Comparison of ENCODE assay signal across 10 mouse cellular contexts in the genomic region with DNA sequence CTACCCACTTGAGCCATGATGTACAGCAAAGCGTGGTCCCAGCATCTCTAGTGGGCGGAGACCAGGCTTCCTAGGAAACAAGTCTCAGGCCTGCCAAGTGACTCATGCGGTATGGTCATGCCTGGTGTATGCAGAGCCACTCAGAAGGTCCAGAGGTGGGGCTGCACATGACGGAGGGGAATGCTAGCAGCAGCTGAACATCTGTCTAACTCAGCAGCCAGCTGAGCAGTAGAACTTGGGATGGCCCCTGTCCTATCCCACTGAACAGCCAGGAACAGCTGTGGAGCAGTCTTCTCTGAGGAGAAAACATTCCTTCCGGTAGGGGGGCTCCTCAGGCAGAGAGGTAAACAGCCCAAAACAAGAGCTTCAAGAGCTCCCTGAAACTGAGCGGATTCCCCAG. TPM values are rescaled to one million over a fixed set of nuclear protein-coding genes. Genes with fewer than 3 reads are reported as not detected.
DNase-seq lines count a peak whose midpoint lies in the region; ATAC-seq and TF ChIP-seq lines count a peak whose summit lies in the region.
"Had no signal": no experiment of that assay in that cellular context is flagged by ENCODE, and none has a peak within 500 bp of the region (broad histone marks: within the 10 kb centered on the region; RNA-seq: fewer than 3 reads in every experiment).

No protein-coding gene starts in this region.

- TF ChIP-seq CTCF in forebrain, postnatal 0 days (IDR thresholded peaks at IDR 0.05; ENCODE audit: low read depth), result no peak

- WGBS in forebrain, postnatal 0 days, result 80% methylated on average over 6 of the region's 6 CpGs

- no peak overlapping the region for H3K9ac ChIP-seq in forebrain, postnatal 0 days

- no peak overlapping the region for H3K27ac ChIP-seq in forebrain, postnatal 0 days (ENCODE audit: low read depth, low read length)

- peak; percentile 35 for DNase-seq in urinary bladder, postnatal 25 days (ENCODE audit: low spot score)
- no peak for DNase-seq in urinary bladder, adult 2 months (ENCODE audit: low spot score)
- peak; percentile 57 for DNase-seq in fibroblast of lung, adult 2 months (ENCODE audit: low read depth)
- peak; percentile 51 for DNase-seq in heart, postnatal 25 days (ENCODE audit: low spot score)
- no peak for DNase-seq in liver
- DNase-seq in forebrain, postnatal 0 days, result no peak
- DNase-seq: cerebellum, postnatal 25 days; layer of hippocampus, adult 9-11 months had no signal

- no peak for ATAC-seq in megakaryocyte-erythroid progenitor cell, adult 5-6 weeks (replicated peaks; ENCODE audit: low FRiP score, low TSS enrichment, poor library complexity, severe bottlenecking)
- ATAC-seq in forebrain, postnatal 0 days, result no peak

- H3K4me3 ChIP-seq in forebrain, postnatal 0 days (ENCODE audit: low read depth, low read length), result no peak overlapping the region

- H3K9me3 ChIP-seq in forebrain, postnatal 0 days (ENCODE audit: low read length), result no peaks in the 10 kb centered on the region
- H3K9me3 ChIP-seq: G1E had no signal

- intact Hi-C loops in heart, postnatal 25 days (cut with DNase I), result no loop called here

- no peaks in the 10 kb centered on the region for H3K36me3 ChIP-seq in forebrain, postnatal 0 days (ENCODE audit: insufficient read depth)
- H3K36me3 ChIP-seq: G1E had no signal

- H3K27me3 ChIP-seq in forebrain, postnatal 0 days (ENCODE audit: insufficient read depth, low read length), result no peaks in the 10 kb centered on the region

- H3K4me1 ChIP-seq in forebrain, postnatal 0 days (ENCODE audit: insufficient read depth), result peaks cover 11% of the 10 kb centered on the region

- H3K4me2 ChIP-seq in forebrain, postnatal 0 days (ENCODE audit: low read depth), result no peak overlapping the region

RNA-seq across cellular contexts. Expression of a gene that starts 1.5 kb away (rescaled TPM):
- polyA plus RNA-seq in urinary bladder, adult 2 months (2012; rRNA removed), result 4.1 and 5.4 TPM in 2 replicates
- 1 to 10 TPM; 6.1 to 6.6 TPM for total RNA-seq in heart, postnatal 25 days (2021)
- total RNA-seq in megakaryocyte-erythroid progenitor cell, adult 5-6 weeks (2014; fragmentation: Nextera tagmentation), result 5.2 TPM in 1 of 2 replicates, not detected in the other
- not detected in 2 replicates for total RNA-seq in megakaryocyte-erythroid progenitor cell, adult 5-6 weeks (2017)
- total RNA-seq in forebrain, postnatal 0 days (2014; rRNA removed), result 21.7 and 34.2 TPM in 2 replicates
- polyA plus RNA-seq in forebrain, postnatal 0 days (2015; fragmentation: Nextera tagmentation; extraction: Ambion mirVana), result 21.2 TPM in 2 replicates
- polyA plus RNA-seq: G1E had no signal

RNA-seq across cellular contexts. Expression of a gene that starts 25.8 kb away (rescaled TPM):
- 20.4 and 28.2 TPM in 2 replicates for polyA plus RNA-seq in urinary bladder, adult 2 months (2012; rRNA removed)
- total RNA-seq in heart, postnatal 25 days (2021), result 10 to 100 TPM; 27.4 to 28.3 TPM
- total RNA-seq in megakaryocyte-erythroid progenitor cell, adult 5-6 weeks (2014; fragmentation: Nextera tagmentation), result 125 and 161 TPM in 2 replicates
- total RNA-seq in megakaryocyte-erythroid progenitor cell, adult 5-6 weeks (2017), result 43.3 and 73.2 TPM in 2 replicates
- 19.1 and 23.8 TPM in 2 replicates for total RNA-seq in forebrain, postnatal 0 days (2014; rRNA removed)
- polyA plus RNA-seq in forebrain, postnatal 0 days (2015; fragmentation: Nextera tagmentation; extraction: Ambion mirVana), result 39.7 and 56.0 TPM in 2 replicates

Comparison
In these comparisons a context has a peak if more than half of its experiments do, and no peak if none do; other contexts are left out.
1. DNase-seq: peak in urinary bladder, postnatal 25 days (single experiment), fibroblast of lung, adult 2 months (single experiment) and heart, postnatal 25 days (single experiment); none in urinary bladder, adult 2 months (single experiment), liver (single experiment) and forebrain, postnatal 0 days (single experiment).